Mouse (Mus musculus): ENCODE results near the gene Tnfrsf1b. TPM values are rescaled to one million over a fixed set of nuclear protein-coding genes. Genes with fewer than 3 reads are reported as not detected.

The Tnfrsf1b gene
- total RNA-seq, 1 experiment from 2014 or later: 20.1 TPM

GRCm38 (mm10) chr4:145222064-145222463 is 24.6 kb downstream of the Tnfrsf1b start:
- peak; percentile 87 for ATAC-seq (replicated peaks; ENCODE audit: low read depth, poor library complexity, severe bottlenecking)

- peak; percentile 34 for ATAC-seq (replicated peaks; ENCODE audit: low read depth, poor library complexity, severe bottlenecking)
These were observed 25.3 kb downstream of the Tnfrsf1b start for GRCm38 (mm10) chr4:145221379-145221778.

- no peak for ATAC-seq (replicated peaks; ENCODE audit: low read depth, poor library complexity, severe bottlenecking)
These were observed 26.7 kb downstream of the Tnfrsf1b start for GRCm38 (mm10) chr4:145220001-145220400.

- ATAC-seq (replicated peaks; ENCODE audit: low read depth, poor library complexity, severe bottlenecking): no peak
These were observed 27.3 kb downstream of the Tnfrsf1b start for GRCm38 (mm10) chr4:145219240-145219985.

GRCm38 (mm10) chr4:145217837-145218236 is 28.8 kb downstream of the Tnfrsf1b start:
- no peak for ATAC-seq (replicated peaks; ENCODE audit: low read depth, poor library complexity, severe bottlenecking)

- ATAC-seq (replicated peaks; ENCODE audit: low read depth, poor library complexity, severe bottlenecking): no peak
These were observed 29.6 kb downstream of the Tnfrsf1b start for GRCm38 (mm10) chr4:145217046-145217445.

GRCm38 (mm10) chr4:145215396-145215795 is 31.3 kb downstream of the Tnfrsf1b start:
- no peak for ATAC-seq (replicated peaks; ENCODE audit: low read depth, poor library complexity, severe bottlenecking)

- no peak for ATAC-seq (replicated peaks; ENCODE audit: low read depth, poor library complexity, severe bottlenecking)
These were observed 31.9 kb downstream of the Tnfrsf1b start for GRCm38 (mm10) chr4:145214786-145215174.

- peak; percentile 79 for ATAC-seq (replicated peaks; ENCODE audit: low read depth, poor library complexity, severe bottlenecking)
These were observed 32.5 kb downstream of the Tnfrsf1b start for GRCm38 (mm10) chr4:145213999-145214785.

GRCm38 (mm10) chr4:145211076-145211475 is 35.6 kb downstream of the Tnfrsf1b start:
- ATAC-seq (replicated peaks; ENCODE audit: low read depth, poor library complexity, severe bottlenecking): peak; percentile 83

GRCm38 (mm10) chr4:145210564-145210963 is 36.1 kb downstream of the Tnfrsf1b start:
- no peak for ATAC-seq (replicated peaks; ENCODE audit: low read depth, poor library complexity, severe bottlenecking)

GRCm38 (mm10) chr4:145209690-145210088 is 37.0 kb downstream of the Tnfrsf1b start:
- ATAC-seq (replicated peaks; ENCODE audit: low read depth, poor library complexity, severe bottlenecking): no peak

GRCm38 (mm10) chr4:145209076-145209689 is 37.5 kb downstream of the Tnfrsf1b start:
- ATAC-seq (replicated peaks; ENCODE audit: low read depth, poor library complexity, severe bottlenecking): peak; percentile 13; the same call in 1 of the 2 replicates

GRCm38 (mm10) chr4:145207718-145208371 is 38.8 kb downstream of the Tnfrsf1b start:
- ATAC-seq (replicated peaks; ENCODE audit: low read depth, poor library complexity, severe bottlenecking): no peak

GRCm38 (mm10) chr4:145204779-145205178 is 41.9 kb downstream of the Tnfrsf1b start:
- no peak for ATAC-seq (replicated peaks; ENCODE audit: low read depth, poor library complexity, severe bottlenecking)

- no peak for ATAC-seq (replicated peaks; ENCODE audit: low read depth, poor library complexity, severe bottlenecking)
These were observed 43.4 kb downstream of the Tnfrsf1b start for GRCm38 (mm10) chr4:145203305-145203704.

- 0 out of 2 replicates have a peak, but pooled peaks have one; percentile 15 for ATAC-seq (replicated peaks; ENCODE audit: low read depth, poor library complexity, severe bottlenecking)
These were observed 45.2 kb downstream of the Tnfrsf1b start for GRCm38 (mm10) chr4:145201424-145201823.

- ATAC-seq (replicated peaks; ENCODE audit: low read depth, poor library complexity, severe bottlenecking): peak; percentile 73
These were observed 46.5 kb downstream of the Tnfrsf1b start for GRCm38 (mm10) chr4:145199982-145200699.

GRCm38 (mm10) chr4:145196586-145196985 is 50.1 kb downstream of the Tnfrsf1b start:
- ATAC-seq (replicated peaks; ENCODE audit: low read depth, poor library complexity, severe bottlenecking): 0 out of 2 replicates have a peak, but pooled peaks have one; percentile 16
